Mouse (Mus musculus) G1E (cell line): Measurements from ENCODE around the gene St3gal4.

Experiments used
- CTCF ChIP-seq: IDR thresholded peaks from 2 replicates; pipeline ENCODE4 v1.5.1; 2012; ENCODE audit warnings: low read depth, low read length, inconsistent platforms, mixed read lengths
- GATA1 ChIP-seq: IDR thresholded peaks from 2 replicates; pipeline ENCODE4 v1.6.1; 2012; ENCODE audit warnings: borderline replicate concordance, low read length, inconsistent platforms, mixed read lengths

- TF ChIP-seq CTCF (no peak), GATA1 (no peak)
Measured at GRCm38 (mm10) chr9:35105884-35106880, 12.9 kb downstream of the St3gal4 start.
